Mouse (Mus musculus) megakaryocyte, adult 5-6 weeks (primary cell): ENCODE data around the gene Col2a1. TPM values are rescaled to one million over a fixed set of nuclear protein-coding genes. Genes with fewer than 3 reads are reported as not detected.

Source experiments
- ATAC-seq: 2 replicates; pipeline ENCODE4 v1.8.0; 2016; ENCODE audit warnings: mild to moderate bottlenecking, inconsistent platforms; ENCODE audit not compliant: poor library complexity, severe bottlenecking
- total RNA-seq, 2 experiments: library from RNA; stranded (forward) in 1 of 2; stranded (reverse) in 1 of 2; fragments of 153-499, 151-499 nt in 1 of 2; fragments of 221-1000, 200-1000 nt in 1 of 2; gene quantifications; 2 replicates each; pipeline versions ENCODE4 v1.2.3 to v1.2.4; 2015 to 2017

The Col2a1 gene
- total RNA-seq, 2 experiments from 2014 or later = not detected

DNA sequence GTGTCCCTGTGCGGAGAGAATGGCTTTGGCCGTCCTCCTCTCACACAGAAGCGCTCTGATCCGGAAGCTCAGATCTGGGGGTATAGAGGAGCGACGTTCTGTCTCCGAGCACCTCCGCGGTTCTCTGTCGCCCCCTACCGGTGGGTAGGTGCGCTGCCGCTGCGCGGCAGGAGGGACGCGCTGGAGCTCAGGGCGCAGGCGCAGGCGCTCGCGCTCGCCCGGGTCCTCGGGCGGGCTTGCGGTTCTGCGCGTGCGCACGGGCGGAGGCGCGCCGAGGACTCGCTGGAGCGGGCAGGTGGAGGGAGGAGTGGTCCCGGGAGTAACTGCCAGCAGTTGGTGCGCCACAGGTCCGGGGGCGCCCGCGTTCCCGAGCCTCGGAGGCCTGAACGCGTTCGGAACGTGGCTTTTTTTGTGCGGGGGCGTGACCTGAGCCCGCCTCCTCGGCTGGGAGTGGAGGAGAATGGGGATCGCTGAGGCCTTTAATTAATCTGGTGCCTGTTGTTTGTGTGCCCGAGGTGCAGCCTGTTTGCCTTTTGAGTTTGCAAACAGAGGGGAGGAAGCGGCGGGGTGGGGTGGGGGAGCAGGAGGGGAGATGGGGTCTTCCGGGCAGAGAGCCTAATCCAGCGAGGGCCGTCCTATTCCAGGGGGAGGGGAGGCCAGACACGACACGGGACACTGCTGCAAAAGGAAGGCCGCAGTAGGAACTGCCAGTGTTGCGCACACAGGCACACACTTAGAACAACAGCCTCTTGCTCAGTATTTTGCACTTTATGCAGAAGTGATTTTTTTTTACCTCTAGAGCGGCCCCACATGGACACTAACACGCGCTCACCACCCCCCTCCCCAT, 40.3 kb downstream of the Col2a1 start, which contains the start of gene Tmem106c:
TSS of gene Tmem106c (plus strand) at position 212 of the 847 bp plus-strand sequence.
- ATAC-seq = peak; percentile 97

DNA sequence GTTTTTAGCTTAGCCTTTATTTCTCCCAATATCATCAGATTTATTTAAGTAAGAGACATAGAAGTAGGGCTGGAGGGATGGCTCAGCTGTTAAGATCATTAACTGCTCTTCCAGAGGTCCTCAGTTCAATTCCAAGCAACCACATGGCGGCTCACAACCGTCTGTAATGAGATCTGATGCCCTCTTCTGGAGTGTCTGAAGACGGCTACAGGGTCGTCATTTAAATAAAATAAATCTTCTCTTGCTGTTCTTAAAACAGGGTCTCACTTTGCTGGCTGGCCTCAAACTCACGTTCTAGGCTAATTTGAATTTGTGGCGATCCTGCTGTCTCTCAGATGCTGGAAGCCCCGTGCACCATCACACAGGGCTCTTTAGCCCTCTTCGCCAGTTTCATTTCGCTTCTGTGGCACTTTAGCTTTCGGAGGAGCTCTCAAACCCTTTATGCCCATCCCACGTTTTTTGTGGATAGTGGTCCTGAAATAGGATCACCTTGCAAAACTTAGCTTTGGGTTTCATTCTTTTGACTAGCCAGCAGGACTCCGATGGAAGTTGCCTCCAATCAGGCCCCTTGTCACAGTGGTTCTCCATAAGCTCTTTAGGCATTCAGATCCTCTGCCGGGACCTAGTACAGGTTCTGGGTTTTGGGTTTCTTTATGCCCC, 41.0 kb downstream of the Col2a1 start:
- ATAC-seq = peak; percentile 22; the same call in 1 of the 2 replicates

DNA sequence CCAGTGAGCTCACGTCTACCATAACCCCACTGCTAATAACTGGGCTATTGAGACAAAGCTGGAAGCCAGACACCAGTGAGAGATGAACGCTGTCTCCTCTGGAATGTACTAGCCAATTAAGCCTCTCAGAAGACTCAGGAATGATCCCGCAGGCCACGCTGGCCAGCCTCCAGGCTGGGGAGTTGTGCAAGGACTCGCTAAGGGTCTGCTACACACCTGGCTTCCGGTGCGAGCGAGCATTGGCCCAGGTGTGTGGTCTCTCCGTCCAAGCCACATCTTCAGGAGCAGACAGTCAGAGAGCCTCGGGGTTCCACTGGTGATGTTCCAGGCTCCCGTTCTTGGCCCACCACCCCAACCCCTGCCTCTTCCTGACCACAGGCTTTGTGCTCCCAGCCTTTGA, 48.1 kb downstream of the Col2a1 start:
- no peak for ATAC-seq

DNA sequence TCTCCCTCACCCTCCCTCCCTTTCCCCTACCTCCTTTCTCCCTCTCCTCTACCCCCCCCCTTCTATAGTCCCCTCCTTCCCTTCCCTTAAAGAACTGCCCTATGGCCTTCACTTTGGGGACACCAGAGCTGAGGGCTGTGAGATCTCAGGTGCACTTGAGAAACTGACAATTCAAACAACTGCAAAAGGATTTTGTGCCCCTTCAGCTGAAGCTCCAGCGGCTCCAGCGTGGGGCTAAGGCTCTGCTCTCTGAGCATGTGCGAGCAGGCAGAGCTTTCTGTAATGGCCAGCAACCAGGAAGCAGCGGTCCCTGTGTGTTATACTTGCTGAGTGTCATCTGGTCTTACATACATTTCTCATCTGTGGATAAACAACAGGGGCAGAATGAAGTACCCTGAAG, 48.8 kb downstream of the Col2a1 start:
- no peak for ATAC-seq

DNA sequence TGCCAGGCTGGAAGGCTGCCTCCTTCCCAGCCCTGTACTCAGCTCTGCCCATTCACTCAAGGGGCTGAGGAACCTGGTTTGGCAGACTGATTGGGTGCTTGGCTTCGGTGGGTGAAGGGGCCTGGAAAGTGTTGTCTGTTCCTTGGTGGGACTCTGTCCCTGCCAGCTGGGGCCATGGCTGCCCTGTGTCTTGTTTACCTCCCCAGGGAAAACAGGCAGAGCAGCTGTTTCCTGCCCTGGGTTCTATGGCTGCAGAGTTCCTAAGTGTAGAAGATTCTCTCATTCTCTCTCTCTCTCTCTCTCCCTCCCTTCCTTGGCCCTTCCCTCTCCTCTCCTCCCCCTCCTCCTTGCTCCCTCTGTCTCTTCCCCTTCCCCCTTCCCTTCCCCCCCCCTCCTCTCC, 49.2 kb downstream of the Col2a1 start:
- ATAC-seq = no peak

DNA sequence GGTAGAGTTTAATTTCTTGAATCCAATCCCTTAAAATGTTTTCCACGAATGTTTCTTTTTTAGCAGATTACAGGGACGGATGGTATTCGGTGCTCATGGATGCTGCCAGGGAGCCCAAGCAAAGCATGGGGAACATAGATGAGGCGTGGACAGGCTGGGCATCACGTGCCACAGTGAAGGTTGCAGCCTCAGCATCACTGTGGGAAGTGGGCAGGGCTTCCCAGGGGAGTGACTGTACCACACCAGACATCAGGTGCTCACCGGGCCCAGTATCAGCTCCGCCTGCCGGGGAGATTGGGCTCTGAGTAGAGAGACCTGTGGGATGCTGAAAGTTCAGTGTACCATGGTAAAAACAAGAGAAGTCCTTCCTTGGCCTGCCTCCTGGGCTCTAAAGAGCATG, 49.8 kb downstream of the Col2a1 start:
- ATAC-seq = no peak

DNA sequence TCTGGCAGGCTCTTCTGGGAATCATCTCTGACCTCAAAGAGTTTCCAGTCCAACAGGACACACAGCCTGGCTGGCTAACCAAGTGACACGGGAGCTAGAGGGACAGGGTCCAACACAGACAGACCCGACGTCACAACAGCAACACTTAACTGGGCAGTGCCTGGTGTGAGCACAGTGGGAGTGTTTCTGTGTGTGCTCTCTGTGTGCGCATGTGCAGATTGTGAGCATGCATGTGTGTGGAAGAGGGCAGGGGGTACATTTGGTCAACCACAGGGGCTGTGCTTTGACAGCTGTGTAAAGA, 51.7 kb downstream of the Col2a1 start:
- ATAC-seq = no peak

DNA sequence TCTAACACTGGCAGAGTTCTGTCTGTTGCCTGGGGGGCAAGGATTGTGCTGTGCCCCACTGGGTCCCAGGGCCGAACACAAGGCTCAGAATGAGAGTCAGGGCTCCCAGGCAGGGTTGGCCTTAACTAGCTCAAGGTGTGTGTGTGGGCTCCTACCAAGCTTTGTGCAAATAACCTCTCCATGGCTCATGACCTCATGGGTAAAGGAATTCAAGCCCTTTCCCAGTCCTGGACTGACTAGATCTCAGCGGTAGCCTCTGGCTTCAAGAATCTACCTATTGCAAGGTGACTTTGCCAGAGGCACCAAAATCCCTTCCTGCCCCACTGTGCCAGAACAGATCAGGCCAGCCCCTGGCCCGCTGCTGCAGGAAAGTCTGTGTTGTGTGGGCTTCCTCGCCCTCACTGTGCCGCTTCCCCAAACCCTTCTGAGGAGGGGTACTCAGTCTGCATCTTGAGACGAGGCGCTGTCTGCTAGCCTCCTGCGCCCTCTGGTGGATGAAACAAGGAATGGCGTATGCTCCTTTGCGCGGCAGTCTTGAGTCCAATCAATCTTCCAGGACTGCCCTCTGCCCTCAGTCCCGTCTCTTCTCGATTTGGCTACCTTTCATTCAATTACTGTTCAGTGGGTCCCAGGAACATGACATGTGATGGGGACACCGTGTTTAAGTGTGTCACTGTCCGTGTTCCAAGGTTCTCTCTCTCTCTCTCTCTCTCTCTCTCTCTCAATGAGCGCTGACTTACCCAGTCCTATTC, 52.2 kb downstream of the Col2a1 start:
- peak; percentile 84 for ATAC-seq

DNA sequence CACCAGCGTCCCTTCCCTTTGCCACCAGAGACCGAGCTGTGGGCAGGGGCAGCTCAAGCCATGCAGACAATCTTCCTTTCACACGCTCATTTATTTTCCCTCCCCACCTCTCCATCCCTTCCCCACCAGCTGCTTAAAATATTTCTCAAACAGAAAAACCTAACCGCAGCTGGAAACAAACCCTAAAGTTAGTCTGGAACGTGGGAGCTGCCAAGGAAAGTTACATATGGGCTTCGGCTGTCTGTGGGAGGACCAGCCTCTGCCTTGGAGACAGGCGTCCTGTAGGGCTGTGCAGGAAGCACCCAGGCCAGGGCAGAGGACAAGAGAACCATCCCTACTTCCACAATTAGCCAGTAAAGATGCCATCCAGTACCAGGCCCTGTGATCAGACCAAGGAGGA, 54.3 kb downstream of the Col2a1 start:
- ATAC-seq = no peak

DNA sequence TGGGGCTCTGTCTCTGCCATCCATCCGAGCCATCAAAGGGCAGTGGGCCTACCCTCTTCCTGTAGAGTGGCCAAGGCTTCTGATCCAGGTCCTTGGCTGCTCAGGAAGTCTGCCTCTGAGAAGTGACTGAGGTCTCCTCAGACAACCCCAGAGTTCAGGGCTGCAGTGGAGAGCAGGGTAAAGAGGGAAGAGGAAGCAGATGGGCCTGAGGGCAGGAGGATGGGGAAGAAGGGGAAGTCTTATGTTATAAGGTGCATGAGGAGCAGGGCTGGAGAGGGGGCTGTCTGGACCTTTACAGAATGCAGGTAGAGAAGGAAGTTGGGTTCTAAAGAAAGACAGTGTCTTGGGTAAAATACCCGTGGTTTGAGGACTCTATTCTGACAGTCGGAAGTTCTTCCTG, 54.8 kb downstream of the Col2a1 start:
- ATAC-seq = peak; percentile 75

DNA sequence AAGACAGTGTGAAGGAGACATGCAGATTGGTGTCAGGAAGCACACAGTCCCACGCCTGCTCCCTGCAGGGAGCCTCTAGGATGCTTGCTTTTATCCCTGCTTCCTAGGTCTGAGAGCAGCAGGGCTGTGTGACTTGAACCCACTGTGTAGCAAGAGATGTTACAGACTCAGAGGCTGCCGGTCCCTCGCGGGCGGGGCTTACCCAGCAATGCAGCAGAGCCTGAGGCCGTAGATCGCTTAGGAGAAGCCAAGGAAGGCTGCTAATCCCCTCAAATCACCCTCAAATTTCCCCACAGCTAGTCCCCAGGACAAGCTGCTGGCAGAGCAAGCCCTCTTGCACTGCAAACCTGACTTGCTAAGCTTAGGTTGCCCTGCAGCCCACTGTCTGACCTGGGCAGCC, 55.8 kb downstream of the Col2a1 start:
- no peak for ATAC-seq

DNA sequence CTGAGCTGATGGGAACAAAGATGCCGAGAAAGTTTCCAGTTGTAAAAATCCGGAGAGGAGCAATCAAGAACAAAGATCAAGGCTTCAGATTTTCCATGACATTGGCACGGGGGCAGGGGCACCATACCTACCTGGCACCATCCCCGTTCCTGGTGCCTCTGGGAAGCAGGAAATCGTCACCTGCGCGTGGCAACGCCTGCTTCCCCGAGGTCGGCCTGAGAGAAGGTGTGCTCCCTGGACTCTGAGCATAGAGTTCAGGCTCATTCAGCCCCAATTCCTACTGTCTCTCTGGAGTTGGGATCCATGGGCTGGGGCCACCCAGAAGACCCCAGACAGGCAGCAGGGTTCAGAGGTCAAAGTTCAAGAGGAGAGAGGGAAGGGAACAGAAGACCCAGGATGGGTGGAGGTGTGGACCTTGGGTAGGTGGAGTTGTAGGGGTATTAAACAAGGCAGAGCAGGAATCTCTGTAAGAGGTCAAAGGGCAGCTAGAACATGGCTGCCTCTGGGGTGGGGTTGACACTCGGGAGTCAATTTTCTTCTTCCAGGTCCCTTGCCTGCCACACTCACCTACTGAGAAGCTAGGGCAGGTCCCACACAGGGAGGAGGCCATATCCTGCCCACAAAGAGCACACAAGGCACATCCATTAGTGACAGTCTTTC, 58.7 kb downstream of the Col2a1 start:
- no peak for ATAC-seq

DNA sequence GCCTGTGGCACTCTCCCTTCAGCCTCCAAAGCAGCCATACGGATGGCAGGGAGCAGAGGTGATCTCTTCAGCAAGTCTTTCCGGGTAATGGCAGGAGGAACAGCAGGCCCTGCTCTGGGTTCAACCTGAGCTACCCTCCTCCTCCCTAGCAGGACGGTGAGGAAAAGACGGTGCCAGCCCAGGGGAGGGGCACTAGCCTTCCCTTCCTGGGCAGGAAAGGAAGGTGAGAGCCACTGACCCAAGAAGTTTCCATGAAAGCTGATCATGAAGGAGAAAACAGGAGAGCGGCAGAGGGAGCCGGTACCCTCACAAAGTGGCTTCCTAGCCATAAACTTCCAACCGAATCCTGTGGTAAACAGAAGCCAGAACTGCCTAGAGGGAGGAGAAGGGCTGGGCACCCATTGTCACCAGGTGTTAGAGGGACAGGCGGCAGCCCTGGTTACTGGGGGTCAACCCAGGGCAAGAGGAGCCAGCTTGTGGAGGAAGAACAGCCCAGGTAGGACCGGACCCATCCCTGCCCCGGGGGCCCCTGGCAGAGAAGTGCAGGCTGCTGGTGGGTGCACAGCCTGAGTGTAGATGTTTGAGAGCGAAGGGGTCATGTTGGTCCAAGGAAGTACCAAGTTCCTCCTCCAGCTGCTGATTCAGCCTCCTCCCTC, 59.4 kb downstream of the Col2a1 start:
- no peak for ATAC-seq

DNA sequence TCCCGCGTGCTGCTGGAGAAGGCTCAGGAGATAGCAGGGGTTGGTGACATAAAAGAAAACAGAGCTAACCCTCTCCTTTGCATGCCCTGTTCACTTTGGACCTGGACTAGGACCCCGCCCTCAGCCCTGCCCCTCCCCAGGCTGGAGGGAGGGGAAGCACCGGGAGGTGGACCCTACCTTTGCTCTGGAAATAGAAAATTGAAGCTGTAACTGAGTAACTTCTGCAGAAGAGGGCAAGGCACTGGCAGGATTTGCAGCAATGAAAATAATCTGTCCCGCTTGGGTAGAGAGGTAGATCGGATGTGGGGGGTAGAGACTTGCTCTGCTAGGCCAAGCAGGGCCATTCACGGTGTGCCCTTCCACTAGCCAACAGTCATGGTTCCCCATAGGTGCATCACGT, 61.1 kb downstream of the Col2a1 start:
- ATAC-seq = no peak

DNA sequence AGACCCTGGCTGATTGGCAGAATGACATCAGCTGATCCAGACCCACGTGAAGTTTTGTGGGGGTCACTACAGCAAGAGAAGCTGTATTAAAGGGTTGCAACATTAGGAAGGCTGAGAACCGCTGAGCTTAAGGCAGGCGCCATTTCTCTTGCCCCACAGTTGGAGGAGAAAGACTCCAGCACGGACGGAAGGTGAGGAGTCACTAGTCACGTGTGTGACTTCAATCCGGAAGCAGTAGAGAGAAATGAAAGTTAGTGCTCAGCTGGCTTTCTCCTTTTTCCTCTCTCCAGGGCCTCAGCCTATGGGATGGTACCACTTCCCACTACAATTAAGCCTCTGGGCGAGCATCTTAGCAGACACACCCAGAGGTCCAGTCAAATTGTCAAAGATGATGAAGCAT, 62.0 kb downstream of the Col2a1 start:
- ATAC-seq = peak; percentile 76

DNA sequence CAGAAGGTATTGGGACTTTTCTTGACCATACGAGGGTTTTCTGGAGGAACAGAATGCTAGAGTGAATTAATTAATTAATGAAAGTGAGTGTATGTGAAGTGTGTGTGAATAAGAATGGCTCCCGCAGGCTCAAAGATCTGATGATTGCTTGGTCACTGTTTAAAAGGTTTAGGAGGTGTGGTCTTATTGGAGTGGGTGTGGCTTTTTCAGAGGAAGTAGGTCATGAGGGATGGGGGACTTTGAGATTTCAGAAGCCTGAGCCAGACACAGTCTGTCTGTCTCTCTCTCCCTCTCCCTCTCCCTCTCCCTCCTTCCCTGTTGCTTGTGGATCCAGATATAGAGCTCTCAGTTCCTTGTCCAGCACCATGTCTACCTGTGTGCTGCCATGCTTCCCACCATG, 63.2 kb downstream of the Col2a1 start:
- ATAC-seq = no peak

DNA sequence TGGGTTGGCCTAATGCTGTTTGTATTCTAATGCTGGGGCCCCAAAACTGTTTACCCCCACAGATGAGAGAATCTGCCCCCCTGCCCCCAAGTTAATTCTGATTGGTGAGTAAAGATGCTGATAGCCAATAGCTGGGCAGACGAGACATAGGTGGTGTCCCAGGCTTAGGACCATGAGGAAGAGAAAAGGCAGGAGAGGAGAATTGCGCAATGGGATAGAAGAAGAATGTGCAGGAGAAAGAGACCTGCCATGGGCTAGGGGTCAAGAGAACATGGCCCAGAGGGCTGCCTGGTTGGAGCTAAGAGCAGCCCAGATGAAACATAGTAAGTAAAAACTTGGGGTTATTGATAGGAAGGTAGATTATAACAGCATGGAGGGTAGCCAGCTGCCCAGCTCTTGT, 64.4 kb downstream of the Col2a1 start:
- ATAC-seq = no peak

DNA sequence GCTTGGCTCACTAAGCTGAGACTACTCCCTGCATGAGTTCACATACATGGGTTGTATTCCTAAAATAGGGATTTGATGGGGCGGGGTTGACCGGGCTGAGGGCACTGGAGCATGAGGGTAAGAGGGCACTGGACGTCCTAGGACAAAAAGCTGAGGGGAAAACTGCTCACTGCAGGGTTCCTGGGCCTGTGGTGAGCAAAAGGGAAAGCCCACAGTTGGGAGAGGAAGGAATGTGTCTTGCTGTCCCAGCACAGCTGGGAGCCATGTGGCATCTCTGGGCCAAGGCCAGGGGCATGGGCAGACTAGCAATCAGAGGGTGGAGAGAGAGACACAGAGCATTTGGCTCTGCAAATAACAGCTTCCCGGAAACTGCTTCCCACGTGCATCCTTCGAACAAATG, 65.9 kb downstream of the Col2a1 start:
- ATAC-seq = no peak

DNA sequence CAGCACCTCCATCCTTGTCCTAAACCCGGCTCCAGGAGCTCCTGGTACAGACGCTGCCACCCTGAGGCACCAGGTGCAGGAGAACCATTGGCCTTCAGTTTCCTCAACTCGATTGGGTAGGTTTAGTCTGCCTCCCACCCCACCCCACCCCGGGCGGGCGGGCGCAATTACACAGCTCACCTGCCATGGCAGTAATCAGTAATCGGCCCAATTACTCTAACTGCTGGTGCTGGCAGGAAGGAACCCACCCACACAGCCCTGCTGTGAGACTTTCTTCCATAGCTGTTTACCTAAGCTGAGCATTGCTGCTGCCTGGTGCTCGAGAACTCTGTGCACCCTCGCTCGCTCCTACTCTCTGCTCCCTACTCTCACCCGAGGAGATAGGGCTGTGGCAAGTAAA, 72.1 kb downstream of the Col2a1 start:
- no peak for ATAC-seq

DNA sequence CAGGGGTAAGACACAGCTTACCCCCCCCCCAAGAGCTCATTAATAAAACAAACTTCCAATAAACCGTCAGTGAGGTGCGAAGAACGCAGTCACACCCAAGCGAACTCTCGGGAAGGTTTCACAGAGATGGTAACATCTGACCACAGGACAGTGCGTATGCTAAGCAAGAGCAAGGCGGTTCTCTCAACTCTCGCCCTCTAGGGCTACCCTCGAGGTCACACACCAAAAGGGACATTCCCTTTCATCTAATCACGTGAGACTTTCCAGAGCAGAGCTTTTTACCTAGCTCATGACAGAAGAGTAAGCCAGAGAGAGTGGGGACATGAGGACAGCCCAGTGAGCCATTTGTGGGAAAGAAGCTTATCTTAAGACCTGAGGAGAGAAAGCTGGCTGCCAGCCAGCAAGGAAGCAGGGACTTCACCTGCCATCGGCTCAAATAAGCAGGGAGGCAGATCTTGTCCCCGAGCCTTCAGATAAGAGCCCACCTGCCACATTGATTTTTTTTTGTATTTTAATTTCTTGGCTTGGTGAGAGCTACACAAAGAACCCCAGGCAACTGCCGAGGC, 75.2 kb downstream of the Col2a1 start:
- no peak for ATAC-seq
